Mouse (Mus musculus): ENCODE data around the gene Gm20388.

- TF ChIP-seq CTCF (IDR thresholded peaks at IDR 0.05; ENCODE audit: control insufficient read depth, insufficient read depth, low read length) (no peak), POLR2A (IDR thresholded peaks at IDR 0.05; ENCODE audit: borderline replicate concordance, control insufficient read depth, low read depth, low read length) (no peak)
Observed at GRCm38 (mm10) chr8:122157689-122158088, 2247.0 kb downstream of the Gm20388 start.

All from bone marrow, adult 2 months (tissue).